Mouse (Mus musculus): ENCODE data around the gene Tomm40.
"Not testable (repeated sequence)": the region's sequence is repeated elsewhere in the genome, so short reads cannot be mapped to it uniquely, and the experiment has no call there.

Gene Tomm40

GRCm38 (mm10) chr7:19704475-19704874 lies 10.8 kb downstream of the Tomm40 start:
- DNase-seq (ENCODE audit: low read depth), result no peak

DNA sequence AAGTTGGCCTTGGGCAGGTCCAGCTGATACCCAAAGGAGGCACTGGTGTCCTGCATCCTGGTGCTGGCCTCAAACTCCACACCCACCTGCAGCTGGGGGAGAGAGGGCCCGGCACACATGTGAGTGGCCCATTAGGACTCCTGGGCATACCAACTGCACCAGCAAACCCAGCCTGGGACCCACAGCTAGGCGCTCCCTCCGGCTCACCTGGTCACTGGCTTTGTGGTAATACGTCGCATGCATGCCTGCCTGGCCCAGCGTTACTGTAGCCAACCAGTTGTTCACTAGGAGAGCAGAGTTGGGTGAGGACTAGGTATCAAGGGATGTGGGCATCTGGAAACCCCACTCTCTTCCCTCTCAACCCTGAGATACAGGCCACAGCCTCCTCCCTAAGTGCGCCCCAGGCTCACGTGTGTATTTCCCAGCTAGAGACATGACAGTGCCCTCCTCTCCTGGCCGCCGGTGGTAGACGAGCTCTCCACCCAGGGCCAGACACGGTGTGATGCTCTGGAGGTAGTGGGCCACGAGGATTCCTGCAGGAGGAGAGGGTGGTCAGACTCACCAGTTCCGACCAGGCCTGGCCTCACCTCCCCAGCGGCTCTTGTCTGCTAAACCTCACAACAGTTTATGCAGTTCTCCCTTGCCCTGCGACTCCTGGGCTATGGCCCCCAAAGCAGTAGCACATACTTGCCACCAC lies 12.2 kb downstream of the Tomm40 start:
- no peak for DNase-seq (ENCODE audit: low read depth)

- DNase-seq (ENCODE audit: low read depth), result no peak
These were observed 14.0 kb downstream of the Tomm40 start for GRCm38 (mm10) chr7:19701069-19701761.

DNA sequence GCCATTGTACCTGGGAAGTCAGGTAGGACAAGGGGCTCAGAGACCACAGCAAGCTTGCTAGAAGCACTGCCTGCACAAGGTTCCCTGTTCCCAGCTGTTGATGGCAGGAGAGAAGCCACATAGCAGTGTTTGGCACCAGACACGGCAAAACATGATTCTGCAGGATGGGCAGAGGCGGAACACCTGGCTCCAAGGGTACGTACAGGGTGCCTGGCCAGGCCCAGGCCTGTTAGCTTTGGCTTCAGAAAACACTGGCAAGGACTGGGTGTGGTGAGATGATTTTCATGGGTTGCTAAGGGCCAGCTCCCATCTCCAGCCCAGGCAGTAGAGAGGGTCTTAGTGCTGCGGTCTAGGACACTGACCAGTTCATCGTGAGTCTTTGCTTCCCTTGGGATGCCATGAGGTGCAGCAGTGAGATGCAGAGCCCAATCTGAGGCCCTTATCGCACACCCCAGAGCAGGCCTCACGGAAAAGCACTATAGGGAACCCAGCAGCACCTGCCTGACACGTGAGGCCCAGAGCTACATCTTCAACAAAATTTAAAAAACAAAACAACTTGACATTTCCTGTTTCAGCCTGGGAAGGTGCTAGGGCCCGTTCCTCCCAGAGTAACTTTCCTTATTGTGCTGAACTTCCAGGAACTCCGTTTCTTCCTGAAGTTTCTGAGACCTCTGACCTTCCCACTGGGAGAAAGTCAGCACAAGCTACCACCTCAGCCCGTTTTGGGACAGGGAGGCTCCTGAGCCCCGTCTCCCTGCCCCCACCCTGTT lies 14.8 kb downstream of the Tomm40 start:
- no peak for DNase-seq (ENCODE audit: low read depth)

GRCm38 (mm10) chr7:19699827-19700148 lies 15.4 kb downstream of the Tomm40 start:
- DNase-seq (ENCODE audit: low read depth), result no peak

- no peak for DNase-seq (ENCODE audit: low read depth)
These were observed 16.1 kb downstream of the Tomm40 start, which contains the start of gene Apoe for GRCm38 (mm10) chr7:19698907-19699826. Gene Apoe, minus strand, starts transcription at chr7:19699188.

GRCm38 (mm10) chr7:19697949-19698906 lies 17.0 kb downstream of the Tomm40 start:
- no peak for DNase-seq (ENCODE audit: low read depth)

- DNase-seq (ENCODE audit: low read depth), result no peak
These were observed 18.8 kb downstream of the Tomm40 start for GRCm38 (mm10) chr7:19696336-19696873.

DNA sequence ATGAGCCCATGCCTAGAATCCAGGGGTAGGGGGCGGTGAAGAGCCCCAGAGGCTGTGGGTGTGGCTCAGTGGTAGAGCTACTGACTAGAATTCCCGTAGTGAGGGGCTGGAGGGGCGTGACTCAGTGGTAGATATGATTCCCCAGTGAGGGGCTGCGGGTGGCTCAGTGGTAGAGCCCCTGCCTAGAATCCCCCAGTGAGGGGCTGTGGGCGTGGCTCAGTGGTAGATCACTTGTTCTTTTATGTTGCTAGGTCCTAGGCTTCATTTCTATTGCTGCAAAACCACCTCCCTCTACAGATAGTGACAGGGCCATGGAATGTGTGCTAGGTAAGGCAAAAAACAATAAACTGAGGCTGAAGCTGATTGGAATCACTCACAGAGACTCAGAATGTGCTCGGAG lies 19.4 kb downstream of the Tomm40 start:
- no peak for DNase-seq (ENCODE audit: low read depth)

DNA sequence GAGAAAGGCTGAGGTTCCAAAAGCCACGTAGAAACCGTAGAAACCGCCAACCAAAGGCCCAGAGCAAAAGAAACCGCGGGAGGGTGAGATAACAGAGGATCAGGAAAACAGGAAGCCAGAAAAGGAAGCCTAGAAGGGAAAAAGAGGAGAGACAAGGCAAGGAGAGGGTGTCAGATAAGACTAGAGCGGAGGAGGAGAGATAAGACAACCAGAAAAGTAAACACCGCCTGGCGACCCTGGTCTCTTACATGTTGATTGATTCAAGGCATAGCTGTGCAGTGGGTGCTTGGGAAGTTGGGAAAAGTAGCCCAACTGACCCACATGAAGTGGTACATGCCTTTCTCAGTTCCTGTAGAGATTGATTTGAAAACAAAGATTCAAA lies 20.0 kb downstream of the Tomm40 start:
- DNase-seq (ENCODE audit: low read depth), result no peak

GRCm38 (mm10) chr7:19694336-19695212 lies 20.7 kb downstream of the Tomm40 start:
- no peak for DNase-seq (ENCODE audit: low read depth)

DNA sequence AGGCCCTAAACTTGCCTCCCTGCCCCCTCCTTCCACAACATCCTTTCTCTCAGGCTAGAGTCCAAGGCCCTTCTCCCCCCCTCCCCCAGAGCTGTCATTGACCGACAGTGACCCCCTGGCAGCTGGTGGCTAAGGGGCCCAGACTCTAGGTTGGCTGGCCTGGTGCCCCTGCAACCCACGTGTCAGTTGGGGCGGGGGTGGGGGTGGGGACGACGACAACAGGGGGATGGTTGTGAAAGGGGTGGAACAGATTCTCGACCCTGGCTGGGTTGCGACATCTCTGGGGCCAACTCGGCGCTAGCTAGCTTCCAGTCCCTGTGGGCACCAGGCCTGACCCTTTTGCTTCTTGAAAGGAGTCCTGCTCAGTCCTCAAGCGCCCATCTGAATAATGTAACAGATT lies 21.8 kb downstream of the Tomm40 start:
- no peak for DNase-seq (ENCODE audit: low read depth)

GRCm38 (mm10) chr7:19691873-19692865 lies 23.1 kb downstream of the Tomm40 start, which contains the start of gene Apoc1:
Gene Apoc1, minus strand, starts transcription at chr7:19692660.
- DNase-seq (ENCODE audit: low read depth), result no peak

- DNase-seq (ENCODE audit: low read depth), result no peak
These were observed 23.8 kb downstream of the Tomm40 start for GRCm38 (mm10) chr7:19691434-19691833.

DNA sequence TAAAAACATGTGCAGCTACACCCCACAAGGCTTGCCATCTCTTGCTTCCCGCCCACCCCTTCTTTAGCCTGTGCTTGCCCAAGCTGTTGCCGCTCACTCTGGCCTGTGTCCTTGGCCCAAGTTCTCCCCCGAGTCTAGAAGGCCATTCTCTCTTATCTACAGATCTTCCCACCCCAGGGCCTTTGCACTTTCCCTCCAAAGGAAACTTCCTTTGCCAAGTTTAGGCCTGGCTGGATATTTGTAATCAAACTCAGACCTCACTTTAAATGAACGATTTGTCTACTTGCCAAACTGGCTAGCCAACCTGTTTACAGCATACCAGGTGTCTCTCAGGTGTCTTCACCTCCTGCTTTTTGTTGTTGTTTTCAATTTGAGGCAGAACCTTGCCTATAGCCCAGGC lies 24.4 kb downstream of the Tomm40 start:
- DNase-seq (ENCODE audit: low read depth), result no peak

DNA sequence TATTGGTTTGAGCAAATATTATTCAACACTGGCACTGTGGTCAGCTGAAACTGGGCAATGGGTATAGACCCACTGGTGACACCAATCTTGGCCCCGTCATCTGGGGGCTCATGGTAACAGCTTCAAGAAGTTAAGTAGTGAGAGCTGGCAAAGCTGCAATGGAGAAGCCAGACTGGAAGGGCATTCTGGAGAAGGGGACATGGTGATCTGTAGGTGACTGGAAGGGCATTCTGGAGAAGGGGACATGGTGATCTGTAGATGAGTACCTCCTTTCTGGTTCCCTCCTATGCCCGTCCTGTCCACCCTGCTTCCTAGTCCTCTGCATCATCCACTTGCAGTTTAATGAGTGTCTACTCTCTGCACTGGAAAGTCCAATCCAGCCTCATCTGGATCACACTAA lies 26.6 kb downstream of the Tomm40 start:
- DNase-seq (ENCODE audit: low read depth), result no peak

DNA sequence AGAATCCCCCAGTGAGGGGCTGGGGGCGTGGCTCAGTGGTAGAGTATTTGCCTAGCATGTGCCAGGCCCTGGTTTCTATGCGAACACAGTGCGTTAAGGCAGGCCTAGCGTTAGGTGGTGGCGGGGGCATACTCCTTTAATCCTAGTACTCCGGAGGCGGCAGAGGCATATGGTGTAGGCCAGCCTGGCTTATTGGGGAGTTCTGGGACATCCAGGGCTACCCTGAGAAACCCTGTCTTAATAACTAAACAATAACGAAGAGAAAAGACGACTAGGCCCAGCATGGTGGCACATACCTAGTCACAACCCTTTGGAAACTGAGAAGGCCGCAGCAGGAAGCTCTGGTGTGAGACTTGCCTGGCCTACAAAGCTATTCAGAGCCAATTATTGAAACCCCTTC lies 27.1 kb downstream of the Tomm40 start:
- no peak for DNase-seq (ENCODE audit: low read depth)

DNA sequence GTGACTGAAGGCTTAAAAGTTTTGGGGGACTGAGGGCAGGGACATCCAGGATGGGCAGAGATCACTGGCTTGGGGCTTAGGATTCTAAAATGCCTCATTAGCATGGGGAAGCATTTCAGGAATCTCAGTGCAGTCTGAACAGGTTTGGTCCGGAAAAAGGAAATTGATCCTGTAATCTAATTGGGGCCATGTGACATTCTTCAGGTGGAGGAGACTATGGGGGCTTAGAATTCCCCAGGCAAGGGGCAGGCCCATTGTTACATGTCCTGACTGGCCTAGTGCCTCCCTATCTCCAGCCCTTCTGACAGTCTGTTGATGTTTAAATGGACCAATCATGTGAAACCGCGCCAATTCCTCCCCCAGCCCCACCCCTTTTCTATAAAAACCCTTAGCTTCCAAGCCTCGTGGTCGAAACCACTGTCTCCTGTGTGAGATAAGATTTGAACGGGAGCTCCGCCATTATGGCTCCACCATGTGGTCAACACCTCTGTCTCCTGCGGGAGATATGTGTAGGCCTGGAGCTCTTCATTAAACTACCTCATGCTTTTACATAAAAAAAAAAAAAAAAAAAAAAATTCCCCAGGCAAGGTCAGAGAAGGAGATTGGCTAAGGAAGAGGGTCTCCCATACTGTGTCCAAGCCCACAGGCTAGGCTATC lies 28.2 kb downstream of the Tomm40 start:
- DNase-seq (ENCODE audit: low read depth), result not testable (repeated sequence)

All from c-Kit-positive CD71-negative TER-119-negative erythroid progenitor cells, embryonic 14.5 days (primary cell).